Mouse (Mus musculus) hindlimb bud, embryonic 11.5 days (tissue): ENCODE data around the gene Gm10382.
"Not testable (repeated sequence)": the region's sequence is repeated elsewhere in the genome, so short reads cannot be mapped to it uniquely, and the experiment has no call there.

Experiments
- DNase-seq: peaks from one replicate; pipeline ENCODE4 v3.0.0-alpha.2; 2012; ENCODE audit warnings: low read depth, low spot score; ENCODE audit errors: extremely low spot score

Gm10382 gene

GRCm38 (mm10) chr5:125392977-125393621 lies 4.0 kb downstream of the Gm10382 start:
- peak; percentile 87 for DNase-seq

GRCm38 (mm10) chr5:125393622-125394603 lies 4.8 kb downstream of the Gm10382 start:
- no peak for DNase-seq

- no peak for DNase-seq
Measured at GRCm38 (mm10) chr5:125395008-125395407, 5.9 kb downstream of the Gm10382 start.

DNA sequence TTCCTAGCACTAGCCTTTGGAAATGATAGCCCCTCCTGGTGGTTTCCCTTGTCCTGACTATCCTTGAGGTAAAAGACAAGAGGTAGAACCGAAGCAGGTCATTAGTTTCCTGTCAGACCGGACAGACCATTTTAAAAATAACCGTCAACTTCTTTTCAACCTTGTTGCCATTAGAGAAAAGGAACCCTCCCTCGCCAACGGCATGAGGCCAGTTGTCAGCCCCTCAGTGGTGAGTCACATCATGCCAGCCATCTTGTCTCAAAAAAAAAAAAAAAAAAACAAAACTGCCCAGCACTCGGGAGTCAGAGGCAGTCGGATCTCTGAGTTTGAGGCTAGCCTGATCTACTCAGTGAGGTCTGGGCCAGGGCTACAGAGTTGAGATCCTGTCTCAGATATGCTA lies 11.8 kb downstream of the Gm10382 start:
- no peak for DNase-seq

DNA sequence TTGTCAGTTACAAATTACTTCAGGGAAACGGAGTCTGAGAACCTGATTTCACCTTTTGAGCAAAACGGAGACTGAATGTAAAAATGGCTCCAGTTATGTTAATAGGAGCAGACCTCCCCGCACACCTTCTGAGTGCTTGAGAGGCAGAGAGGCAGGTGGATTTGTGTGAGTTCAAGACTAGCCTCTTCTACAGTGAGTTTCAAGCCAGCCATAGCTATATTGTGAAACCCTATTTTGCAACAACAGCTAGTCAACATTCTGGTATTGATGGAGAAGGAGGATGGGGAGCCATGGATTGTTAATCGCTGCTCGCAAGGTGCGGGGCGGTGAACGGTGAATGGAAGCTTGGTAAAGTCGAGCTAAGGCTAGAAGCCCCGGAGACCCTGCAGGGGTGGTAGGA lies 13.4 kb downstream of the Gm10382 start:
- DNase-seq: no peak

GRCm38 (mm10) chr5:125402991-125403390 lies 13.9 kb downstream of the Gm10382 start:
- no peak for DNase-seq

GRCm38 (mm10) chr5:125403481-125404465 lies 14.7 kb downstream of the Gm10382 start:
- DNase-seq: no peak

DNA sequence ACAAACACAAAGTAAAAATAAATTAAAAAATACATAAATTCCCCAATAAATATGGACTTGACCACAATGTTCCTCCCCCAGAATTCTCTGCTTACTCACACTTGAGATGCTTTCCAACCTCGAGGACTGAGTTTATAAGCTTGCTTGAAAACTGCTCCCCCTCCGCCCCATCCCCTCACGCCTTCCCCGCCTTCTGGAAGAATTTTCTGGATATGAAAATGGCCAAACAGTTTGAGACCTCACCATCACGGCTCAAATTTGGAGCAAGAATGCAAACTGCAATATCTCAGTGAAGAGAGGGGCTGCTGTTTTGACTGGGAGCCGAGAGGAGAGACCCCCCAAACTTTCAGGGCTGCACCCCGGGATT lies 15.4 kb downstream of the Gm10382 start:
- no peak for DNase-seq

DNA sequence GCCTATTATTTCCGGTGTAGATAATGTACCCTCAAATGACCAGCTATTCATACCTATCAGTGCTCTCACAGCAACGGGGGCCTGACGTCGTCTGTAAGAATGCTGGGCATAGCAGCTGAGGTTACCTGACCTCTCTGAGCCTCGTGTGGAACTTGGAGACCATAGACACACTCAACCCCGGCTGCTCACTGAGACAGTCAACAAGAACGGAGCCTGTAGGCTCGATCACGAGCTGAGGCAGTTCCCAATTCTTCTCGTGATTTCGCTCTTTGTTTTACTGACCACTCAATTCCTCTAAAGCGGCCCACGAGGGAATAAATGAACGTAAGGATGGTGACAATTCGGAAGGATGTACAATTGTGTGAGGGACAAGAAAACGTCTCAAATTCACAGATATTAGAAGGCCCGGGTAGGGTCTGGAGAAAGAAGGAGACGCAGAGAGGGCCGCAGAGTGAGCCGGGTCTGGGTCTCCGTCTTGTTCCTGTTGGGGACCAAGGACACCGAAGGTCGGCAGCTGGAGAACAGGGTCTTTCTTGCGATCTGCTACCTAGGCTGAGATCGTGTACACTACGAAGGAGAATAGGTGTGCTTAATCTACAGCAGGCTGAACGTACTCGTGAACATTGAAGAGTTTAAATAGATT lies 15.9 kb downstream of the Gm10382 start:
- DNase-seq: no peak

GRCm38 (mm10) chr5:125405546-125406248 lies 16.6 kb downstream of the Gm10382 start:
- peak; percentile 92 for DNase-seq

DNA sequence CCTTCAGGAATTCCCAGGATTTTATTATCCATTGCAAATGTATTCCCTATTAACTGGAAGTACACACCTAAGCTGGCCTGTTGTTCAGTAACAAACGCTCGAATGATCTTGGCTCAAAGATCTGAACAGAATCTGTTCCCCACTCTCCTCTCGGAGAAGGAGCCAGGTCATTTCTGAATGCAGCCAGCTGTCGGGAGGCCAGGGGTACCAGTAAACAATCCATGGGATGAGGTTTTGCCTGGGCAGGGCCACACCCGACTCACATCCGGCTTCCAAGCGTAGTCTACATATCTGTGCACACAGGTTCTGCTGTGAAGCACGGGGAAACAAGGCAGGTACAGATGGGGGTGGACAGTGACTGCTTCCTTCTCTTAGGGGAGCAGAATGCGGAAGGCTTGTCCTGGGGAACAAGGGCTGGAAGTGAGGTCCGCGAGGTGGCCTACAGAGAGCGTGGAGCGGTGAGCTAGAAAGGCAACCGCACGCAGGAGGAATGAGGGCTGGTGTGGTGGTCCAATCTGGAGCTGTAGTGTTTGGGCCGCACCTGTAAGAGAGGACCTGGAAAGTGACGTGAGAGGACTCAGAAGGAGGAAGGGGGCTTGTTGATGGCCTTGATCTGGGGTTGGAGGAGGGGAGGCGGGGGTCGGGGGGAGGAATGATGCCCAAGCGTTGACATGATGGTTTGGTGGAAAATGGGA lies 17.3 kb downstream of the Gm10382 start:
- DNase-seq: no peak

GRCm38 (mm10) chr5:125407020-125407830 lies 18.1 kb downstream of the Gm10382 start:
- no peak for DNase-seq

- no peak for DNase-seq
Measured at GRCm38 (mm10) chr5:125407910-125408575, 18.9 kb downstream of the Gm10382 start.

GRCm38 (mm10) chr5:125408842-125409241 lies 19.7 kb downstream of the Gm10382 start:
- peak; percentile 95 for DNase-seq

DNA sequence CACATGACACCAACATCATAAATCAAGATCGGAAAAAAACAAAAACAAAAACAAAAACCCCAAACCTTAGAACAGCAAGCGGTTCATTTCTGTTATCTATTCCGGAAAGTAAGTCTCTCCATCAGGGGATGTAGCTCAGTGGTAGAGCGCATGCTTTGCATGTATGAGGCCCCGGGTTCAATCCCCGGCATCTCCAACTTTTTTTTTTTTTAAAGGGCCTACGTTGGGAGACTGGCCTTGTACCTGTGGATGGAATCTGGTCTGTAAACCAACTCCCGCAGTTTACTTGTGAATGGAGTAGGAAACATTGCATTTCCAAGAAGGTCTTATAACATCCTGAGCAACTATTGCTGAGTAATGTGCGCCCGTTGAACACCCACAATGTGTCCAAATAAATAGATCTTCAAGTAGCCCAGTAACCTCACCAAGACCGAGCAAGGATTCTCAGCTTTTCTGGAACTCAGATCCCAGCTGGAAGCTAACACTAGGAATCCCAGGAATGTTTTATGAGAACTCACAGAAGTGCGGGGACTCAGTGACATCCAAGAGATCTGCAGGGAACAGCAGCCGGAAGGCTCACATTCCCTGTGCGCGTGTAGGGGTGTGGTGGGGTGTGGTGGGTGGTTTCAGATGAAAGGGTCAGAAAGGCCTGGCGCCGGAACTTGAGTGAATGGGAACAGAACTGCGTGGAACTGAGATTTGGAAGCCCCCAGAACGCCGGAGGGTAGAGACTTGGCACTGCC lies 20.4 kb downstream of the Gm10382 start:
- DNase-seq: peak; percentile 81

GRCm38 (mm10) chr5:125411972-125412530 lies 22.9 kb downstream of the Gm10382 start:
- DNase-seq: peak; percentile 64

GRCm38 (mm10) chr5:125412536-125412935 lies 23.4 kb downstream of the Gm10382 start:
- not testable (repeated sequence) for DNase-seq
